Mouse (Mus musculus) monocyte, adult 5-6 weeks (primary cell): ENCODE measurements around the gene Il34. TPM values are rescaled to one million over a fixed set of nuclear protein-coding genes. Genes with fewer than 3 reads are reported as not detected.

Experiments
- ATAC-seq: fragments of 153-309, 156-312 bp; replicated peaks from 2 replicates; pipeline ENCODE4 v1.8.0; 2017; ENCODE audit warnings: mild to moderate bottlenecking; ENCODE audit not compliant: low TSS enrichment, insufficient number of reproducible peaks, severe bottlenecking, poor library complexity, low FRiP score
- total RNA-seq: library from RNA; stranded (forward); fragments of 200-1000, 200-491, 200-594 nt; gene quantifications from 3 replicates; pipeline ENCODE4 v1.2.3, GENCODE M21; 2017

Gene Il34
- total RNA-seq, 1 experiment from 2014 or later = not detected

DNA sequence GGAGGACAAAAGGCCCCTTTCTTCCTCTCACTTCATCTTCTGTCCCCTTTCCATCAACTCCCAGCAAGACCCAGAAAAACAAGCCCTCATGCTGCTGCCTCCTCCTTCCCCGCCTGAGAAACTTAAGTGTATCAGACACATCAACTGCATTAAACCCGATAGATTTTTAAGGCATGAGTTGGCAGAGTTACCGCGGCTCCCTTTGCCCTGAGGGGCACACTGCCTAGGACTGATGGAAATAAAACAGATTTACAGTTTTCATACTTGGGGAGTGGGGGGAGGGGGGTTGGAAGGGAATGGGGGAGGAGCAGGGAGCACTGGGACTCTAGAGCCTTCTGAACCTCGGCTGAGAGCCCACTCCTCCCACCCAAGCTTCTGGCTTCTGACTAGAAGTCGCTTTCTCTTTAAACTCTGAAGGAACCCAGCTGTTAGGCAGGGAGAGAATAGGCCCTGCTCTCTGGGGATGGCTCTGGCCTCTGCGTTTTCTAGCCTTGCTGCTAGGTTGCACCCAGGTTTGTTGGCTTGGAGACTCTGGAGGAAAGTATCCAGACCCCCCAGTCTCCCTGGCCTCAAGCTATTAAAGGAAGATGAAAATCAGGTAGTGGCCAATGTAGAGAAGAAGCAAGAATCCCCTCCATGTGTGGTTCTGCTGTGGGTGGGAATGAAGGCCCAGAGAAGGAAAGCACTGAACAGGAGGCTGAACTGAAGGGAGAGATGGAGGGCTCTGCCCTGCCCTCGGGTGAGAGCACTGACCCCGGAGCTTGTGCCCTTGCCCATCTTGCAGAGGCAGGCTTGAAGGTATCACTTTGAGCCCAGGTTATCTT, 102.9 kb downstream of the Il34 start:
- no peak for ATAC-seq

DNA sequence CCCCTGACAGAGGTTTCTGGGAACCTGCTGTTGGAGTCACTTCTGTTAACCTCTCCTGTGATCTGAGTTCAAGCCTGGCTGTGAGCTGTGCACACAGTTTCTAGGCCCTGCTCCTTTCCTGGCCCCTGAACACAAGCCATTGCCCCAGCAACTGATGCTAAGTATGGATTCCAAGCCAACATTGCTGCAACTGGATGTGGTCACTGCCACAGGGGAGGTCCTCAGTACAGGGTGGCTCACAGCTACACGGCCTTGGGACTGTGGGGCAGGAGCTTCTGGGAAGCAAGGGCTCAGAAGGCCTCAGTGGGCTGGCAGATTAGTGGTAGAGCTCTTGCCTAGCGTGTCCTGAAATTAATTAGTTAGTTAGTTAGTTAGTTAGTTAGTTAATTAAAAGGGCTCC, 105.2 kb downstream of the Il34 start:
- ATAC-seq = no peak

DNA sequence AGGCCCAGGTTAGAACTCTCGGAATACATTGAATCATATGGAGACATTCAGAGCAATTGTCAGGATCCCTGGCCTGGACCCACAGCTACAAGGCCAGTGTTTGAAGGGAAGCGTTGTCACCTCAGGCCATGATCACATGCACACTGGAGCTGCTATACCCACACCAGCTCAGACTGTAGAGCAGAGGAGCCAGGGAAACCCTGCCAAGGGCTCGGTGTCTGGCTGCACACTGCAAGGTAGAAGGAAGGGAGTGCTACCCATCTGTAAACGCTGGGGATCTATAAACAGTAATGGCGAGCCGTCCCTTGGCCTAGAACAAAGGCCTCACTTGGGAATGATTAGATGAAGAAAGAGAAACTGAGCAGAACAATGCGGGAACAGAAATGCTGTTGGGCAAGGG, 106.2 kb downstream of the Il34 start:
- no peak for ATAC-seq

DNA sequence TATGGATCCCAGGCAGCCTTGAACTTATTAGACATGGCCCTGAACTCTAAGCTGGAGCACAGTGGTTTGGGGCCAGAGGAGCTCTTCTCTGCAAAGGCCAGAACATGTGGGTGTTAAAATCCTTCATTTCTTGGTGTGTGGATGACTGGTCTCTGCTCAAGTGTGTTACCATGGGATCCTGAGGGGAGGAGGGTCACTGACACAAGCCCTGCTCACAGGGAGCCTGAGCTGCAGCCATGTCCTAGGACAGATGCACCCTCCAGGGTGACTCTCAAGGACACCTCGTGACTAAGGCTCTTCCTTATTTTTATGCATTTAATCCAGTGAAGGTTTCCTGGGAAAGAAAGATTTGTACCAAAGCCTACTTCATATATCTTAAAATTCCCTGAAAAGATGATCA, 107.6 kb downstream of the Il34 start:
- no peak for ATAC-seq

DNA sequence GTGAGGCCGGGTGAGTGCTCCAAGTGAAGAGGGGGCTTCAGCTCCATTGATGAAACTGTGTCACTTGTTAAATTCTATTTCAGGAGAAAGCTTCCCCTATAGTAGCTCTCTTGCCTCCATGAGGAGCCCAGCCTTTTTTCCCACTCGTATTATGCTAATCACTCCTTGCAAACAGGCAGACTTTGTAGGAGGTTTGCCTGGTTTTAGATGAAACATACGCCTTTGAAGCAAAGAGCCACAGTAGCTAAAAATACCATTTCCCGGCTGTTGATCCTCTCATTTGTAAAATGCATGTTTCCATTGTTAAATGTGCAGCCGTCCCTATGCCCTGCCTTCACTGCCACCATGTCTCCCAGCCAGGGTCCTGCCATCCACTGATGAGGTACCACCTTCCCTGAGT, 108.2 kb downstream of the Il34 start:
- no peak for ATAC-seq

DNA sequence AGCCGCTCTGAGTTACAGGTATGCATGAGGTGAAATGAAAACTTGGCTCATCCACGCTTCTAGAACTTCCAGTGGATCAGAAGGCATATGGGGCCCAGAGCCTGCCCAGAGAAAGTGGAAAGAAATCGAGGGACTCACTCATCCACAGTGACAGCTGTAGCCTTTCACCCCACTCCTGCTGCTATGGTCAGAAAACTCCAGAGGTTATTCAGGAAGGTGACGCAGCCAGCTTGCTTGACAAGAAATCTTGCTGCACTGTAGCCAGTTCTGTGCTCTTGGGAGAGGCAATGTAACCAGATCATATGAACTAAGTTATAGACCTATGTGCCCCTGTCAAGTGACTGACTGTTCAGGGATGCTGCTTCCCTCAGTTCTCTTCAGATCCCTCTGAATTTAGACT, 109.7 kb downstream of the Il34 start:
- ATAC-seq = no peak

DNA sequence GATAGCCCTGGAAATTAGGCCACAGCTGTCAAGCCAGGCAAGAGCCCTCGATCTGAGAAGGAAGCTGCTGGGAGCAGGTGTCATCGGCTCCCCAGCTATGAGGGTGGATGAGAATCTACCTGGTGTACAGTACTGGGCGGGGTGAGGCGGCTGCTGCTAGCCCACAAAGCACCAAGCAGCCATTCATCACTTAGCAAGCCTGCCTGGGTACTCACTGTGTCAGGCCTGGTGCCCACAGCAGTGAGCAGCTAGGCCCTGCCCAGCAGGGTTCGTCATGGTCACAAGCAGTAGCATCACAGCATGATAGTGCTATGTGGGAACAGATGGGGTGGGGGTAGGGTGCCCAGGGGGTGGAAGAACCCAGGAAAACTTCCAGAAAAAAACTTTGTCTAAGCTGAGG, 110.3 kb downstream of the Il34 start:
- ATAC-seq = no peak

DNA sequence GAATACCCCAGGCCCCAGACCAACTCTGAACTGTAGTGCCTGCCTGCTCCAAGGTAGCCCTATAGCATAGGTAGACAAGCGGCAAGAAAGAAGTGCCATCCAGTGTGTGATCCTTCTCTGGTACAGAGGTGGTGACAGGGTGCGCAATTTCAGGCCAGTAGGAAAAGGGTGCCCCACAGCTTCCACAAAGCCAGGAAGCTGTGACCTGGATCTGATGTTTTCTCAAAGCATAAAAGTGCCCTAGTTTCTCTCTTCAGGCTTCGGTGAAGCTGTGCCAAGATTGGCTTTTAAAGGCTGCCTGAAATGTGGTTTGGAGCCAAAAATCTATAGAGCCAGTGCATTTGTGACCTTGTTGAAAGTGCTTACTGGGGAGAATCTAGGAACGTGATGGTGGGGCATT, 110.9 kb downstream of the Il34 start:
- no peak for ATAC-seq

DNA sequence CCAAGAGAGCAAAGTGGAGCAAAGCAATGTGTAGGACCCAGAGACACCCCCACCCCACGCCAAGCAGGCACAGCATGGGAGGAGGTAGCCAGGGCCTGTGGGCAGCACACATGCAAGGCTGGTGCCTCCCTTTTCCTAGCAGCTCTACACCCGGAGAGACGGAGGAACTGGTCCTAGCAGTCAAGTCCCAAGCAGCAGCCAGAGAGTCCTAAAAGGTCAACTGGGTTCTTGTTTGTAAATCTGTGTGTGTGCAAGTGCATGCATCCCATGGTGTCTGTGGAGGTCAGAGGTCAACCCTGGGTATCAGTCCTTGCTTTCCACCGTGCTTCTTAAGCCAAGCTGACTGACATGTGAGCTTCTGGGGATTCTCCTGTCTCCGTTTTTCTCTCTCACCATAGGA, 111.5 kb downstream of the Il34 start:
- no peak for ATAC-seq

Other genes with a start within 250 kb of the Il34 start
- gene Vac14, start 187.3 kb downstream of the Il34 start, total RNA-seq = 19.3 to 38.3 TPM (median 24.0 TPM) in 3 replicates
- 0.32 to 1.2 TPM (median 1.1 TPM) in 3 replicates for gene Mtss1l, start 84.4 kb downstream of the Il34 start, total RNA-seq
- 31.6 to 42.9 TPM (median 40.7 TPM) in 3 replicates for gene Cog4, start 40.7 kb upstream of the Il34 start, total RNA-seq
- gene Sf3b3, start 40.9 kb upstream of the Il34 start, total RNA-seq = 79.7 to 124 TPM (median 114 TPM) in 3 replicates
- 2.9 to 7.2 TPM (median 2.9 TPM) in 3 replicates for gene Fuk, start 96.6 kb upstream of the Il34 start, total RNA-seq
- 3.6 to 10.5 TPM (median 5.7 TPM) in 3 replicates for gene St3gal2, start 114.0 kb upstream of the Il34 start, total RNA-seq
- 26.0 to 30.5 TPM (median 27.2 TPM) in 3 replicates for gene Ddx19a, start 191.9 kb upstream of the Il34 start, total RNA-seq
- gene Ddx19b, start 225.8 kb upstream of the Il34 start, total RNA-seq = 11.0 to 15.2 TPM (median 14.4 TPM) in 3 replicates
- gene Aars, start 227.2 kb upstream of the Il34 start, total RNA-seq = 21.3 to 43.8 TPM (median 39.0 TPM) in 3 replicates